Mouse (Mus musculus) C2C12 (cell line): ENCODE measurements around the gene Cbarp.

Experiments
- CEBPB ChIP-seq: IDR thresholded peaks from one replicate; pipeline ENCODE4 v1.6.1; 2011; ENCODE audit warnings: low read depth, mild to moderate bottlenecking, control low read depth, moderate library complexity
- CTCF ChIP-seq: IDR thresholded peaks from one replicate; pipeline ENCODE4 v1.5.1; 2011; ENCODE audit not compliant: control insufficient read depth, insufficient read depth, insufficient read length
- FOSL1 ChIP-seq: IDR thresholded peaks from one replicate; pipeline ENCODE4 v1.8.0; 2011; ENCODE audit warnings: mild to moderate bottlenecking, low read length; ENCODE audit not compliant: poor library complexity, insufficient read depth, severe bottlenecking
- MAX ChIP-seq: IDR thresholded peaks from one replicate; pipeline ENCODE4 v1.6.1; 2011; ENCODE audit warnings: mild to moderate bottlenecking, control low read depth
- MYOD1 ChIP-seq: IDR thresholded peaks from one replicate; pipeline ENCODE4 v1.6.1; 2011; ENCODE audit warnings: low read depth; ENCODE audit not compliant: control insufficient read depth, insufficient read length
- MYOG ChIP-seq: IDR thresholded peaks from one replicate; pipeline ENCODE4 v1.6.1; 2011; ENCODE audit not compliant: control insufficient read depth, insufficient read length; ENCODE audit errors: extremely low read depth
- USF1 ChIP-seq: IDR thresholded peaks from one replicate; pipeline ENCODE4 v1.6.1; 2011; ENCODE audit warnings: low read depth, mild to moderate bottlenecking, control low read depth, moderate library complexity

GRCm38 (mm10) chr10:80137626-80138552 is 2.7 kb downstream of the Cbarp start:
- TF ChIP-seq CTCF (no peak), CEBPB (no peak), USF1 (no peak), MAX (no peak), MYOD1 (no peak), MYOG (no peak), FOSL1 (no peak)
